ENCODE assay signal across 21 mouse cellular contexts in genomic region chr13:102629176-102629575, GRCm38 (mm10).
DNase-seq lines count a peak whose midpoint lies in the region; ATAC-seq and TF ChIP-seq lines count a peak whose summit lies in the region.
"Had no signal": no experiment of that assay in that cellular context is flagged by ENCODE, and none has a peak within 500 bp of the region (broad histone marks: within the 10 kb centered on the region; RNA-seq: fewer than 3 reads in every experiment).

No protein-coding gene starts in this region.

- H3K4me1 ChIP-seq in midbrain, embryonic 10.5 days, result peaks cover 22% of the 10 kb centered on the region
- peaks cover 4% of the 10 kb centered on the region; the same call in 1 of the 2 replicates for H3K4me1 ChIP-seq in midbrain, postnatal 0 days (ENCODE audit: insufficient read depth, low read length)
- peaks cover 11% of the 10 kb centered on the region; the same call in 1 of the 2 replicates for H3K4me1 ChIP-seq in midbrain, embryonic 11.5 days (ENCODE audit: control insufficient read depth, insufficient read depth, low read length)
- peaks cover 9% of the 10 kb centered on the region; the same call in 1 of the 2 replicates for H3K4me1 ChIP-seq in midbrain, embryonic 15.5 days
- H3K4me1 ChIP-seq in kidney, embryonic 16.5 days (ENCODE audit: insufficient read depth, low read length), result peaks cover 16% of the 10 kb centered on the region
- no peaks in the 10 kb centered on the region for H3K4me1 ChIP-seq in hindbrain, embryonic 11.5 days (replicated peaks; ENCODE audit: control insufficient read depth, insufficient read depth, low read length)

- H3K27me3 ChIP-seq in midbrain, embryonic 10.5 days (ENCODE audit: low read depth, poor library complexity, severe bottlenecking), result peaks cover 10% of the 10 kb centered on the region; the same call in 1 of the 2 replicates
- no peaks in the 10 kb centered on the region for H3K27me3 ChIP-seq in midbrain, postnatal 0 days (ENCODE audit: insufficient read depth, low read length)
- H3K27me3 ChIP-seq in midbrain, embryonic 11.5 days (ENCODE audit: control insufficient read depth, insufficient read depth, low read length), result no peaks in the 10 kb centered on the region; the same call in 1 of the 2 replicates
- H3K27me3 ChIP-seq in midbrain, embryonic 15.5 days (replicated peaks), result peaks cover 6% of the 10 kb centered on the region
- H3K27me3 ChIP-seq in kidney, embryonic 16.5 days (ENCODE audit: insufficient read depth, low read length), result no peaks in the 10 kb centered on the region
- no peaks in the 10 kb centered on the region for H3K27me3 ChIP-seq in hindbrain, embryonic 11.5 days (ENCODE audit: control insufficient read depth, insufficient read depth, low read length)
- H3K27me3 ChIP-seq: embryonic facial prominence, embryonic 12.5 days; forebrain, embryonic 13.5 days; hindbrain, embryonic 13.5 days had no signal

- 37% methylated on average over 7 of the region's 7 CpGs for WGBS in midbrain, embryonic 10.5 days
- 23% methylated on average over 7 of the region's 7 CpGs for WGBS in midbrain, postnatal 0 days
- 13% methylated on average over 7 of the region's 7 CpGs for WGBS in midbrain, embryonic 11.5 days
- 19% methylated on average over 7 of the region's 7 CpGs for WGBS in midbrain, embryonic 15.5 days
- WGBS in kidney, embryonic 16.5 days, result 87% methylated on average over 7 of the region's 7 CpGs
- WGBS in hindbrain, embryonic 11.5 days, result 43% methylated on average over 7 of the region's 7 CpGs

- ATAC-seq in midbrain, postnatal 0 days (ENCODE audit: low FRiP score), result no peak
- ATAC-seq in midbrain, embryonic 11.5 days (ENCODE audit: low FRiP score), result peak; percentile 77
- ATAC-seq in midbrain, embryonic 15.5 days (replicated peaks), result no peak; the same call in 1 of the 2 replicates
- no peak for ATAC-seq in kidney, embryonic 16.5 days (ENCODE audit: low FRiP score, low TSS enrichment)
- ATAC-seq in hindbrain, embryonic 11.5 days (ENCODE audit: low FRiP score), result no peak; the same call in 1 of the 2 replicates
- ATAC-seq: forebrain, embryonic 13.5 days; hindbrain, postnatal 0 days had no signal

- no peak overlapping the region for H3K27ac ChIP-seq in midbrain, embryonic 10.5 days (replicated peaks)
- H3K27ac ChIP-seq in midbrain, postnatal 0 days (ENCODE audit: low read depth, low read length), result no peak overlapping the region
- H3K27ac ChIP-seq in midbrain, embryonic 11.5 days (ENCODE audit: low read depth, low read length), result no peak overlapping the region
- no peak overlapping the region for H3K27ac ChIP-seq in midbrain, embryonic 15.5 days
- H3K27ac ChIP-seq in kidney, embryonic 16.5 days (ENCODE audit: low read length), result no peak overlapping the region
- H3K27ac ChIP-seq in hindbrain, embryonic 11.5 days (ENCODE audit: low read depth, low read length), result no peak overlapping the region
- H3K27ac ChIP-seq: embryonic facial prominence, embryonic 12.5 days; forebrain, embryonic 13.5 days; gastrocnemius, adult 2 months; hindbrain, embryonic 13.5 days; hindbrain, postnatal 0 days had no signal

- no peaks in the 10 kb centered on the region for H3K36me3 ChIP-seq in midbrain, embryonic 10.5 days
- no peaks in the 10 kb centered on the region for H3K36me3 ChIP-seq in midbrain, postnatal 0 days (ENCODE audit: insufficient read depth, low read length)
- H3K36me3 ChIP-seq in midbrain, embryonic 11.5 days (ENCODE audit: control insufficient read depth, insufficient read depth, low read length), result no peaks in the 10 kb centered on the region
- no peaks in the 10 kb centered on the region for H3K36me3 ChIP-seq in midbrain, embryonic 15.5 days (replicated peaks)
- no peaks in the 10 kb centered on the region for H3K36me3 ChIP-seq in kidney, embryonic 16.5 days (ENCODE audit: insufficient read depth, low read length)
- no peaks in the 10 kb centered on the region for H3K36me3 ChIP-seq in hindbrain, embryonic 11.5 days (ENCODE audit: control insufficient read depth, insufficient read depth, low read length)
- H3K36me3 ChIP-seq: embryonic facial prominence, embryonic 12.5 days; hindbrain, embryonic 13.5 days had no signal

- H3K4me3 ChIP-seq in midbrain, embryonic 10.5 days, result no peak overlapping the region
- H3K4me3 ChIP-seq in midbrain, postnatal 0 days (ENCODE audit: low read depth, low read length), result no peak overlapping the region
- no peak overlapping the region for H3K4me3 ChIP-seq in midbrain, embryonic 11.5 days (ENCODE audit: low read depth, low read length)
- H3K4me3 ChIP-seq in midbrain, embryonic 15.5 days, result no peak overlapping the region
- H3K4me3 ChIP-seq in kidney, embryonic 16.5 days (ENCODE audit: low read length), result no peak overlapping the region
- no peak overlapping the region for H3K4me3 ChIP-seq in hindbrain, embryonic 11.5 days (ENCODE audit: low read depth, low read length)
- H3K4me3 ChIP-seq: embryonic facial prominence, embryonic 12.5 days; forebrain, embryonic 13.5 days; gastrocnemius, adult 2 months; hindbrain, embryonic 13.5 days had no signal

- H3K4me2 ChIP-seq in midbrain, postnatal 0 days (ENCODE audit: low read depth, low read length, poor library complexity, severe bottlenecking), result no peak overlapping the region
- no peak overlapping the region for H3K4me2 ChIP-seq in midbrain, embryonic 11.5 days
- H3K4me2 ChIP-seq in midbrain, embryonic 15.5 days, result peak overlapping the region; percentile 6; the same call in 1 of the 2 replicates
- H3K4me2 ChIP-seq in kidney, embryonic 16.5 days (replicated peaks; ENCODE audit: low read depth, low read length), result no peak overlapping the region
- H3K4me2 ChIP-seq in hindbrain, embryonic 11.5 days (replicated peaks; ENCODE audit: low read depth, low read length), result no peak overlapping the region
- H3K4me2 ChIP-seq: embryonic facial prominence, embryonic 12.5 days; forebrain, embryonic 13.5 days; hindbrain, embryonic 13.5 days had no signal

- TF ChIP-seq CTCF in midbrain, postnatal 0 days (IDR thresholded peaks at IDR 0.05), result no peak

- H3K9me3 ChIP-seq in midbrain, embryonic 10.5 days (replicated peaks), result no peaks in the 10 kb centered on the region
- H3K9me3 ChIP-seq in midbrain, postnatal 0 days (ENCODE audit: low read length), result no peaks in the 10 kb centered on the region
- no peaks in the 10 kb centered on the region for H3K9me3 ChIP-seq in midbrain, embryonic 11.5 days (ENCODE audit: control insufficient read depth, low read length)
- H3K9me3 ChIP-seq in midbrain, embryonic 15.5 days, result no peaks in the 10 kb centered on the region
- H3K9me3 ChIP-seq in kidney, embryonic 16.5 days (ENCODE audit: low read length), result no peaks in the 10 kb centered on the region
- no peaks in the 10 kb centered on the region for H3K9me3 ChIP-seq in hindbrain, embryonic 11.5 days (ENCODE audit: control insufficient read depth, low read length)
- H3K9me3 ChIP-seq: embryonic facial prominence, embryonic 12.5 days; forebrain, embryonic 13.5 days; hindbrain, embryonic 13.5 days had no signal

- DNase-seq in midbrain, embryonic 10.5 days (ENCODE audit: low spot score), result peak; percentile 36
- no peak for DNase-seq in midbrain, postnatal 0 days (ENCODE audit: low spot score)
- DNase-seq in midbrain, embryonic 11.5 days (ENCODE audit: low spot score, missing footprints), result no peak
- DNase-seq in layer of hippocampus, adult 8-10 months (ENCODE audit: low spot score in 2 of 2), result no peak
- no peak for DNase-seq in hindbrain, embryonic 11.5 days (ENCODE audit: low spot score)
- DNase-seq: adrenal gland, adult 8-10 months; adrenal gland, postnatal 36 days; cerebellum, adult 11 months; cerebellum, adult 8-10 months; cerebellum, postnatal 14 days; embryo, embryonic 11 days; gastrocnemius, adult 2 months; gastrocnemius, postnatal 25 days; heart, postnatal 10 days; heart, postnatal 4 days had no signal

- H3K9ac ChIP-seq in midbrain, postnatal 0 days (replicated peaks; ENCODE audit: low read length, poor library complexity, severe bottlenecking), result no peak overlapping the region
- H3K9ac ChIP-seq in midbrain, embryonic 11.5 days (ENCODE audit: low read length), result no peak overlapping the region
- no peak overlapping the region for H3K9ac ChIP-seq in midbrain, embryonic 15.5 days
- H3K9ac ChIP-seq in kidney, embryonic 16.5 days (replicated peaks; ENCODE audit: low read length), result no peak overlapping the region
- no peak overlapping the region for H3K9ac ChIP-seq in hindbrain, embryonic 11.5 days (ENCODE audit: low read depth, low read length)
- H3K9ac ChIP-seq: embryonic facial prominence, embryonic 12.5 days; forebrain, embryonic 13.5 days; hindbrain, embryonic 13.5 days had no signal
